30 mouse cellular contexts compared by ENCODE assay signal in the genomic region with DNA sequence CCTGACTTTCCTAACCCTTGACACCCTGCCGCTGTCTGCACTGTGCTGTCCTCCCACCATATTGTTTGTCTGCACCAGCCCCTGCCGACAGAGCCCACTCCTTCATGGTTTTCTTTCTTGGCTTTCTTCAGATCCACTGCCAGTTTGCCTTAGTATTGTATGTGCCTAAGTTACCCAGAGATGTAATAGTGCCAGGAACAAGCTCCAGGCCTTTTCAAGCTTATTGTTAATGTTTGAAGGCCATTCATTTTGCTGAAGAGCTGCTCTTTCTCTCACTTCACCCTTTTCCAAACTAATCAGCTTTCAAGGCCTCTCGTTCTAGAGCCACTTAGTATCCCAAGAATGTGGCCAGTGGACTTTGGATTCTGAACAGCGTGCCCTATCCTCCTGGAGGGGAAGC. TPM values are rescaled to one million over a fixed set of nuclear protein-coding genes. Genes with fewer than 3 reads are reported as not detected.
DNase-seq lines count a peak whose midpoint lies in the region; ATAC-seq and TF ChIP-seq lines count a peak whose summit lies in the region.
"Had no signal": no experiment of that assay in that cellular context is flagged by ENCODE, and none has a peak within 500 bp of the region (broad histone marks: within the 10 kb centered on the region; RNA-seq: fewer than 3 reads in every experiment).

No protein-coding gene starts in this region.

- ATAC-seq in forebrain, embryonic 14.5 days, result no peak
- ATAC-seq in forebrain, embryonic 11.5 days (replicated peaks; ENCODE audit: low FRiP score), result no peak
- no peak for ATAC-seq in hindbrain, postnatal 0 days
- ATAC-seq in hindbrain, embryonic 14.5 days (ENCODE audit: low FRiP score), result no peak
- ATAC-seq in lung, postnatal 0 days, result no peak
- ATAC-seq: CD4-positive, CD25-positive, alpha-beta regulatory T cell, adult 4 months; inflammation-experienced regulatory T-cells, adult 6 months had no signal

- no peaks in the 10 kb centered on the region for H3K36me3 ChIP-seq in forebrain, embryonic 14.5 days (ENCODE audit: control insufficient read depth, insufficient read depth, low read length)
- H3K36me3 ChIP-seq in forebrain, embryonic 11.5 days (ENCODE audit: control insufficient read depth, insufficient read depth, low read length), result no peaks in the 10 kb centered on the region
- no peaks in the 10 kb centered on the region for H3K36me3 ChIP-seq in hindbrain, postnatal 0 days (ENCODE audit: insufficient read depth, low read length)
- no peaks in the 10 kb centered on the region for H3K36me3 ChIP-seq in hindbrain, embryonic 14.5 days (replicated peaks; ENCODE audit: control insufficient read depth, insufficient read depth)
- no peaks in the 10 kb centered on the region for H3K36me3 ChIP-seq in lung, postnatal 0 days (ENCODE audit: insufficient read depth, low read length)
- H3K36me3 ChIP-seq: embryonic facial prominence, embryonic 15.5 days; forebrain, embryonic 10.5 days; G1E; heart, embryonic 12.5 days; hindbrain, embryonic 10.5 days; hindbrain, embryonic 15.5 days had no signal

- 26% methylated on average over 4 of the region's 4 CpGs for WGBS in forebrain, embryonic 14.5 days
- WGBS in forebrain, embryonic 11.5 days, result 51% methylated on average over 4 of the region's 4 CpGs
- 35% methylated on average over 4 of the region's 4 CpGs for WGBS in hindbrain, postnatal 0 days
- 45% methylated on average over 4 of the region's 4 CpGs for WGBS in hindbrain, embryonic 14.5 days
- 52% methylated on average over 4 of the region's 4 CpGs for WGBS in lung, postnatal 0 days

- TF ChIP-seq CTCF in hindbrain, postnatal 0 days (IDR thresholded peaks at IDR 0.05; ENCODE audit: low read depth), result no peak
- TF ChIP-seq CTCF in lung, postnatal 0 days (IDR thresholded peaks at IDR 0.05), result no peak
- no peak for TF ChIP-seq CTCF in brain, embryonic 14.5 days (IDR thresholded peaks at IDR 0.05; ENCODE audit: borderline replicate concordance, extremely low read depth, insufficient read depth, insufficient read length)

- 0 out of 2 replicates have a peak, but pooled peaks cover 4% of the 10 kb centered on the region for H3K4me1 ChIP-seq in forebrain, embryonic 14.5 days (ENCODE audit: control insufficient read depth, insufficient read depth, low read length)
- H3K4me1 ChIP-seq in forebrain, embryonic 11.5 days (replicated peaks; ENCODE audit: control insufficient read depth, insufficient read depth, low read length), result no peaks in the 10 kb centered on the region
- no peaks in the 10 kb centered on the region for H3K4me1 ChIP-seq in hindbrain, postnatal 0 days (ENCODE audit: insufficient read depth, low read length)
- H3K4me1 ChIP-seq in hindbrain, embryonic 14.5 days (replicated peaks; ENCODE audit: control insufficient read depth, insufficient read depth, low read length), result no peaks in the 10 kb centered on the region
- H3K4me1 ChIP-seq in lung, postnatal 0 days (ENCODE audit: insufficient read depth, low read depth, low read length), result no peaks in the 10 kb centered on the region
- H3K4me1 ChIP-seq: heart, embryonic 12.5 days; hindbrain, embryonic 15.5 days had no signal

- H3K4me2 ChIP-seq in forebrain, embryonic 14.5 days (ENCODE audit: low read length), result no peak overlapping the region
- H3K4me2 ChIP-seq in forebrain, embryonic 11.5 days (ENCODE audit: low read depth, low read length, severe bottlenecking), result no peak overlapping the region
- H3K4me2 ChIP-seq in hindbrain, postnatal 0 days (ENCODE audit: low read depth, low read length), result no peak overlapping the region
- H3K4me2 ChIP-seq in hindbrain, embryonic 14.5 days (replicated peaks), result no peak overlapping the region
- H3K4me2 ChIP-seq in lung, postnatal 0 days (replicated peaks; ENCODE audit: low read depth, low read length), result no peak overlapping the region
- H3K4me2 ChIP-seq: embryonic facial prominence, embryonic 15.5 days; heart, embryonic 12.5 days; hindbrain, embryonic 15.5 days had no signal

- no peaks in the 10 kb centered on the region for H3K9me3 ChIP-seq in forebrain, embryonic 14.5 days (replicated peaks; ENCODE audit: control insufficient read depth, low read length)
- H3K9me3 ChIP-seq in forebrain, embryonic 11.5 days (ENCODE audit: control insufficient read depth, low read length), result no peaks in the 10 kb centered on the region
- no peaks in the 10 kb centered on the region for H3K9me3 ChIP-seq in hindbrain, postnatal 0 days (ENCODE audit: low read length)
- H3K9me3 ChIP-seq in hindbrain, embryonic 14.5 days (ENCODE audit: control insufficient read depth, low read length), result no peaks in the 10 kb centered on the region
- no peaks in the 10 kb centered on the region for H3K9me3 ChIP-seq in lung, postnatal 0 days (ENCODE audit: low read length)
- H3K9me3 ChIP-seq: embryonic facial prominence, embryonic 15.5 days; forebrain, embryonic 10.5 days; G1E; heart, embryonic 12.5 days; hindbrain, embryonic 10.5 days; hindbrain, embryonic 15.5 days had no signal

- no peak overlapping the region for H3K27ac ChIP-seq in forebrain, embryonic 14.5 days (ENCODE audit: low read depth, low read length)
- no peak overlapping the region for H3K27ac ChIP-seq in forebrain, embryonic 11.5 days (ENCODE audit: low read depth, low read length)
- no peak overlapping the region for H3K27ac ChIP-seq in hindbrain, postnatal 0 days
- no peak overlapping the region for H3K27ac ChIP-seq in hindbrain, embryonic 14.5 days
- H3K27ac ChIP-seq in lung, postnatal 0 days (ENCODE audit: low read length), result no peak overlapping the region
- H3K27ac ChIP-seq: embryonic facial prominence, embryonic 15.5 days; forebrain, embryonic 10.5 days; heart, adult 2 months; hindbrain, embryonic 10.5 days; hindbrain, embryonic 15.5 days had no signal

- no peak for TF ChIP-seq POLR2A in brain, embryonic 14.5 days (IDR thresholded peaks at IDR 0.05; ENCODE audit: borderline replicate concordance, extremely low read depth, insufficient read depth, insufficient read length, poor library complexity, severe bottlenecking)

- peak; percentile 32 for DNase-seq in forebrain, embryonic 14.5 days (ENCODE audit: low spot score)
- no peak for DNase-seq in forebrain, embryonic 11.5 days (ENCODE audit: low spot score)
- peak; percentile 42 for DNase-seq in hindbrain, postnatal 0 days (ENCODE audit: low spot score)
- DNase-seq in hindbrain, embryonic 14.5 days (ENCODE audit: low spot score), result no peak
- peak; percentile 19 for DNase-seq in lung, postnatal 0 days (ENCODE audit: low spot score)
- no peak for DNase-seq in lung, postnatal 14 days
- DNase-seq in brain, embryonic 14.5 days (ENCODE audit: low read depth), result peak; percentile 68
- DNase-seq: adrenal gland, adult 8-10 months; adrenal gland, postnatal 36 days; B cell, adult 2 months; cerebellum, adult 11 months; cerebellum, adult 8-10 months; cerebellum, postnatal 14 days; embryo, embryonic 11 days; gastrocnemius, postnatal 10 days; heart, adult 2 months had no signal

- no peak overlapping the region for H3K4me3 ChIP-seq in forebrain, embryonic 14.5 days (ENCODE audit: low read depth, low read length)
- no peak overlapping the region for H3K4me3 ChIP-seq in forebrain, embryonic 11.5 days (ENCODE audit: low read depth, low read length)
- H3K4me3 ChIP-seq in hindbrain, postnatal 0 days (ENCODE audit: low read length), result no peak overlapping the region
- H3K4me3 ChIP-seq in hindbrain, embryonic 14.5 days (replicated peaks; ENCODE audit: low read length), result no peak overlapping the region
- H3K4me3 ChIP-seq in lung, postnatal 0 days (ENCODE audit: low read depth, low read length), result no peak overlapping the region
- H3K4me3 ChIP-seq: embryonic facial prominence, embryonic 15.5 days; erythroblast, embryonic 14.5 days; forebrain, embryonic 10.5 days; heart, adult 2 months; heart, embryonic 12.5 days; hindbrain, embryonic 10.5 days; hindbrain, embryonic 15.5 days had no signal

- no peak for TF ChIP-seq EP300 in lung, postnatal 0 days (IDR thresholded peaks at IDR 0.05)

- no peak overlapping the region for H3K9ac ChIP-seq in forebrain, embryonic 14.5 days (ENCODE audit: low read length)
- no peak overlapping the region for H3K9ac ChIP-seq in forebrain, embryonic 11.5 days (ENCODE audit: low read length)
- H3K9ac ChIP-seq in hindbrain, postnatal 0 days (replicated peaks; ENCODE audit: low read length), result no peak overlapping the region
- no peak overlapping the region for H3K9ac ChIP-seq in hindbrain, embryonic 14.5 days
- H3K9ac ChIP-seq in lung, postnatal 0 days (replicated peaks; ENCODE audit: low read depth), result no peak overlapping the region
- H3K9ac ChIP-seq: embryonic facial prominence, embryonic 15.5 days; heart, embryonic 12.5 days; hindbrain, embryonic 15.5 days had no signal

- H3K27me3 ChIP-seq in forebrain, embryonic 14.5 days (replicated peaks; ENCODE audit: control insufficient read depth, insufficient read depth, low read length), result no peaks in the 10 kb centered on the region
- no peaks in the 10 kb centered on the region for H3K27me3 ChIP-seq in forebrain, embryonic 11.5 days (ENCODE audit: control insufficient read depth, insufficient read depth, low read length)
- H3K27me3 ChIP-seq in hindbrain, postnatal 0 days (ENCODE audit: insufficient read depth, low read length), result no peaks in the 10 kb centered on the region
- no peaks in the 10 kb centered on the region for H3K27me3 ChIP-seq in hindbrain, embryonic 14.5 days (ENCODE audit: control insufficient read depth, insufficient read depth, low read length)
- no peaks in the 10 kb centered on the region for H3K27me3 ChIP-seq in lung, postnatal 0 days (replicated peaks; ENCODE audit: insufficient read depth, low read length)
- H3K27me3 ChIP-seq: embryonic facial prominence, embryonic 15.5 days; heart, embryonic 12.5 days; hindbrain, embryonic 15.5 days had no signal

RNA-seq across cellular contexts. Expression of a gene that starts 27.8 kb away (rescaled TPM):
- not detected in 2 replicates for polyA plus RNA-seq in forebrain, embryonic 14.5 days (2014; fragmentation: Nextera tagmentation; extraction: Ambion mirVana)
- polyA plus RNA-seq in forebrain, embryonic 11.5 days (2014; fragmentation: Nextera tagmentation; extraction: Ambion mirVana), result not detected in 2 replicates
- total RNA-seq in hindbrain, postnatal 0 days (2014; rRNA removed), result 0.11 and 0.68 TPM in 2 replicates
- 0.53 and 0.71 TPM in 2 replicates for polyA plus RNA-seq in hindbrain, postnatal 0 days (2015; fragmentation: Nextera tagmentation; extraction: Ambion mirVana)
- 0.13 TPM in 1 of 2 replicates, not detected in the other for polyA plus RNA-seq in hindbrain, embryonic 14.5 days (2014; fragmentation: Nextera tagmentation; extraction: Ambion mirVana)
- 0.11 and 0.12 TPM in 2 replicates for polyA plus RNA-seq in lung, postnatal 0 days (2015; fragmentation: Nextera tagmentation; extraction: Ambion mirVana)
- 0.04 and 0.11 TPM in 2 replicates for polyA plus RNA-seq in brain, embryonic 14.5 days (2012; rRNA removed)
- total RNA-seq: common myeloid progenitor, adult 5-6 weeks had no signal
- polyA plus RNA-seq: CD4-positive, CD25-positive, alpha-beta regulatory T cell, adult 4 months; erythroblast, embryonic 14.5 days; forebrain, embryonic 10.5 days; G1E; heart, embryonic 12.5 days; inflammation-experienced regulatory T-cells, adult 6 months had no signal

RNA-seq across cellular contexts. Expression of a gene that starts 40.9 kb away (rescaled TPM):
- polyA plus RNA-seq in forebrain, embryonic 14.5 days (2014; fragmentation: Nextera tagmentation; extraction: Ambion mirVana), result 52.3 and 64.6 TPM in 2 replicates
- 51.2 and 64.3 TPM in 2 replicates for polyA plus RNA-seq in forebrain, embryonic 11.5 days (2014; fragmentation: Nextera tagmentation; extraction: Ambion mirVana)
- 23.6 and 24.7 TPM in 2 replicates for total RNA-seq in hindbrain, postnatal 0 days (2014; rRNA removed)
- polyA plus RNA-seq in hindbrain, postnatal 0 days (2015; fragmentation: Nextera tagmentation; extraction: Ambion mirVana), result 77.7 and 78.2 TPM in 2 replicates
- polyA plus RNA-seq in hindbrain, embryonic 14.5 days (2014; fragmentation: Nextera tagmentation; extraction: Ambion mirVana), result 70.6 and 80.0 TPM in 2 replicates
- polyA plus RNA-seq in lung, postnatal 0 days (2015; fragmentation: Nextera tagmentation; extraction: Ambion mirVana), result 45.1 and 50.6 TPM in 2 replicates
- polyA plus RNA-seq in brain, embryonic 14.5 days (2012; rRNA removed), result 36.0 and 39.4 TPM in 2 replicates

RNA-seq across cellular contexts. Expression of a gene that starts 46.8 kb away (rescaled TPM):
- polyA plus RNA-seq in forebrain, embryonic 14.5 days (2014; fragmentation: Nextera tagmentation; extraction: Ambion mirVana), result not detected in 2 replicates
- not detected in 2 replicates for polyA plus RNA-seq in forebrain, embryonic 11.5 days (2014; fragmentation: Nextera tagmentation; extraction: Ambion mirVana)
- not detected in 2 replicates for total RNA-seq in hindbrain, postnatal 0 days (2014; rRNA removed)
- polyA plus RNA-seq in hindbrain, postnatal 0 days (2015; fragmentation: Nextera tagmentation; extraction: Ambion mirVana), result not detected in 2 replicates
- polyA plus RNA-seq in hindbrain, embryonic 14.5 days (2014; fragmentation: Nextera tagmentation; extraction: Ambion mirVana), result not detected in 2 replicates
- 0.19 TPM in 1 of 2 replicates, not detected in the other for polyA plus RNA-seq in lung, postnatal 0 days (2015; fragmentation: Nextera tagmentation; extraction: Ambion mirVana)
- 0.19 TPM in 1 of 2 replicates, not detected in the other for polyA plus RNA-seq in brain, embryonic 14.5 days (2012; rRNA removed)
- total RNA-seq: adrenal gland, adult 8-10 months; adrenal gland, postnatal 36 days; common myeloid progenitor, adult 5-6 weeks; G1E; gastrocnemius, postnatal 10 days; gastrocnemius, postnatal 4 days; heart, adult 2 months; heart, postnatal 25 days had no signal
- polyA plus RNA-seq: CD4-positive, CD25-positive, alpha-beta regulatory T cell, adult 4 months; embryonic facial prominence, embryonic 11.5 days; embryonic facial prominence, embryonic 15.5 days; erythroblast, embryonic 14.5 days; forebrain, embryonic 10.5 days; G1E; heart, adult 2 months; heart, embryonic 12.5 days; heart, embryonic 16.5 days; hindbrain, embryonic 10.5 days; hindbrain, embryonic 15.5 days; inflammation-experienced regulatory T-cells, adult 6 months had no signal

Comparison
In these comparisons a context has a peak if more than half of its experiments do, and no peak if none do; other contexts are left out.
1. DNase-seq: peak in forebrain, embryonic 14.5 days (single experiment), hindbrain, postnatal 0 days (single experiment), lung, postnatal 0 days (single experiment) and brain, embryonic 14.5 days (single experiment); none in forebrain, embryonic 11.5 days (single experiment), hindbrain, embryonic 14.5 days (single experiment) and lung, postnatal 14 days (single experiment).